Mouse (Mus musculus): ENCODE data around the gene Rtbdn.
A peak's percentile ranks its signal among the peaks of the same experiment; 100 is the strongest.

Gene Rtbdn

GRCm38 (mm10) chr8:84977435-84978247, 30.9 kb downstream of the Rtbdn start:
- DNase-seq (ENCODE audit: extremely low read depth, low read depth, low spot score) = no peak

- no peak for DNase-seq (ENCODE audit: extremely low read depth, low read depth, low spot score)
Observed at GRCm38 (mm10) chr8:84978248-84978940, 31.6 kb downstream of the Rtbdn start, which contains the start of gene Junb. Gene Junb, minus strand, starts transcription at chr8:84978718.

GRCm38 (mm10) chr8:84979599-84980421, 33.0 kb downstream of the Rtbdn start:
- DNase-seq (ENCODE audit: extremely low read depth, low read depth, low spot score) = no peak

GRCm38 (mm10) chr8:84980622-84981358, 34.0 kb downstream of the Rtbdn start:
- no peak for DNase-seq (ENCODE audit: extremely low read depth, low read depth, low spot score)

- DNase-seq (ENCODE audit: extremely low read depth, low read depth, low spot score) = no peak
Observed at GRCm38 (mm10) chr8:84981644-84982498, 35.1 kb downstream of the Rtbdn start.

GRCm38 (mm10) chr8:84982499-84983011, 35.8 kb downstream of the Rtbdn start:
- DNase-seq (ENCODE audit: extremely low read depth, low read depth, low spot score) = no peak

GRCm38 (mm10) chr8:84984294-84985048, 37.7 kb downstream of the Rtbdn start:
- no peak for DNase-seq (ENCODE audit: extremely low read depth, low read depth, low spot score)

GRCm38 (mm10) chr8:84985049-84985683, 38.4 kb downstream of the Rtbdn start:
- no peak for DNase-seq (ENCODE audit: extremely low read depth, low read depth, low spot score)

GRCm38 (mm10) chr8:84985684-84986378, 39.0 kb downstream of the Rtbdn start:
- DNase-seq (ENCODE audit: extremely low read depth, low read depth, low spot score) = no peak

GRCm38 (mm10) chr8:84986379-84986945, 39.7 kb downstream of the Rtbdn start:
- DNase-seq (ENCODE audit: extremely low read depth, low read depth, low spot score) = no peak

GRCm38 (mm10) chr8:84987388-84987787, 40.6 kb downstream of the Rtbdn start:
- DNase-seq (ENCODE audit: extremely low read depth, low read depth, low spot score) = no peak

- DNase-seq (ENCODE audit: extremely low read depth, low read depth, low spot score) = no peak
Observed at GRCm38 (mm10) chr8:84987903-84988302, 41.1 kb downstream of the Rtbdn start.

- no peak for DNase-seq (ENCODE audit: extremely low read depth, low read depth, low spot score)
Observed at GRCm38 (mm10) chr8:84989311-84989731, 42.5 kb downstream of the Rtbdn start.

- DNase-seq (ENCODE audit: extremely low read depth, low read depth, low spot score) = no peak
Observed at GRCm38 (mm10) chr8:84989810-84990209, 43.0 kb downstream of the Rtbdn start.

GRCm38 (mm10) chr8:84990349-84990748, 43.6 kb downstream of the Rtbdn start, which contains the start of gene Hook2:
Gene Hook2, plus strand, starts transcription at chr8:84990603.
- DNase-seq (ENCODE audit: extremely low read depth, low read depth, low spot score) = no peak

- peak; percentile 85 for DNase-seq (ENCODE audit: extremely low read depth, low read depth, low spot score)
Observed at GRCm38 (mm10) chr8:84990836-84991235, 44.0 kb downstream of the Rtbdn start.

GRCm38 (mm10) chr8:84994375-84994774, 47.6 kb downstream of the Rtbdn start:
- no peak for DNase-seq (ENCODE audit: extremely low read depth, low read depth, low spot score)
